Mouse (Mus musculus) T-helper 2 cell (primary cell): ENCODE measurements around the gene Aebp2.

Experiments used
- in situ Hi-C: fragments of 300-600 bp; cut with MboI, MseI; formaldehyde crosslinking; loops from one replicate; pipeline ENCODE4 v1.15.1; 2025; ENCODE audit warnings: high pct_unique_total_duplicates

The Aebp2 gene

GRCm38 (mm10) chr6:140696192-140696879 is 73.9 kb downstream of the Aebp2 start:
- in situ Hi-C loops: no loop called here

- in situ Hi-C loops: no loop called here
Measured at GRCm38 (mm10) chr6:140697994-140698393, 75.5 kb downstream of the Aebp2 start.

GRCm38 (mm10) chr6:140698596-140698995 is 76.1 kb downstream of the Aebp2 start:
- in situ Hi-C loops: no loop called here

DNA sequence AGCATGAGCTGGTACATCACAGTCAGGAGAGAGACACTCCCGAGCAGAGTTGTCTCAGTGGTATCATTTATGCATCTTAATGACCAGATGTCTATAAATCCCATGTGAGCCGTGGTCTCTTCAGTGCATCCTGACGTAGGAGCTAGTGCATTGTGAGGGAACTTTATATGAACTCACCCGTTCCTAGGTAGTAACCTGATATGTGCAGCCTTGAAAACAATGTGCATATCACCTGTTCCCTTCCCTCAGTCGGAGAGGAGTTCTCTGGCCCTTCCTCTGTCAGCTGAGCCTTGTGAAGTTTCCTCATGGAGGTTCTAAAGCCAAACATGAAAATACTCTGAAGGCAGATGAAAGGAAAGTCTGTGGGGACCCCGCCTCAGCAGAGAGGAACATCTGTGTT is 78.8 kb downstream of the Aebp2 start:
- in situ Hi-C loops: no loop called here

GRCm38 (mm10) chr6:140705132-140705531 is 82.7 kb downstream of the Aebp2 start:
- in situ Hi-C loops: no loop called here

- in situ Hi-C loops: no loop called here
Measured at GRCm38 (mm10) chr6:140706056-140706455, 83.6 kb downstream of the Aebp2 start.

DNA sequence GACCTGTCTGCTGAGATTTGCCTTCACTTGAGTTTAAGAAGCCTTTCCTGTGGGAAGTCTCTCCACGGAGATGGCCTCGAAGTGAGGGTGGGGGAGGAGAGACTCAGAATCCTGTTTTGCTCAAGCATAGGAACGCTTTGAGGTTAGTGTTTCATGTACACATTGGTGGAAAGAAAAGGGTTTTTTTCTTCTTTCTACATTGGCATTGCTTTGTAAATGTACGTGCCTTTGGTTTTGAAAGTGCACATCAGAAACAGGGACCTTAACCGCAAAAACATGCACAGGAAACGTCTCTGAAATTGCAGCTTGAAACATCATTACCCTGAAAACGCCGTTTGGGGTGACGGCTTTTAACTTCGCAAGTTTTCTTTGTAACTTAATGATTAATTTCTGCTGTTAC is 85.6 kb downstream of the Aebp2 start:
- in situ Hi-C loops: no loop called here

DNA sequence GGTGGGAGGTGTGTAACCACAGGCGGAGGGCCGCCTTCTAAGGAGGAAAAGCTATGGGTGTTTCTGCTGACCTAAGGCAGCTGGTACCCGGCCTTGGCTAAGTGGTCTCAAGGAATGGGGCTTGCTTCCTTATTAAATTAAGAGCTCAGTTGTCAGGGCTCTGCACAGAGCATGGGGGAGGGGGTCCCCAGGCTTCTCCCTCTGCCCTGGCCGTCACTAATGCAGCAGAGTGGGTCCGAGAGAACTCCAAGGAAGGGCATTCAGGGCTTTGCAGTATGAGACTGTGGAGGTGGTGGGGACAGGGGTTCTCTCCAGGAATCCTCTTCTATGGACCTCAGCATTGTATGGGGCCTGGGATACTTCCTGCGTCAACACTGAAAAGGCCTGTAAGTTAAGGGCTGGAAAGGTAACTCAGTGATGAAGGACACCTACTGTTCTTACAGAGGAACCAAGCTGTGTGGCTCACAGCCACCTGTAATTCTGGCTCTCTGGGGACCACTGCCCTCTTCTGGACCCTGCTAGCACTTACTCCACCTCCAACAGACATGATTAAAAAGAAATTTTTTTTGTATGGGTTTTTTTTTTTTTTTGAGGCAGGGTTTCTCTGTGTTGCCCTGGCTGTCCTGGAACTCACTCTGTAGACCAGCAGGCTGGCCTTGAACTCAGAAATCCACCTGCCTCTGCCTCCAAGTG is 87.1 kb downstream of the Aebp2 start:
- in situ Hi-C loops: no loop called here

GRCm38 (mm10) chr6:140712754-140713153 is 90.3 kb downstream of the Aebp2 start:
- in situ Hi-C loops: no loop called here

DNA sequence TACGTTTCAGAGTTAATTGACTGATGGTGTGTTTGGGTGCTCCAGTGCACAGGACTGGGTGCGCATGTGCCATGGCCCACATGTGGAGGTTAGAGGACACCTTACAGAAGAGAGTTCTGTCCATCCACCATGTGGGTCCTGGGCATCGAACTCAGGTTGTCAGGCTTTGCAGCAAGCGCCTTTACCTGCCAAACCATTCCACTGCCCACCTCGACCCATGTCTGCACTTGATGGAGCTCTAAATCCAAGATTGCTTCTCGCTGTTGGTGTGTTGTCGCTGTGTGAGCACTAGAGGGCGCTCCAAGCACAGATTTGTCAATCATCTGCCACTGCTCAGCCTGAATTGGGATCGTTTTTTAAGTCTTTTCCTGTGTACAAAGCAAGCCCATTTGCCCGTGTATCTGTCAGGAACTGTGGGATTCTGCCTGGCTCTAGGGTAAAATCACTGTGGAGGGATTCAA is 92.5 kb downstream of the Aebp2 start:
- in situ Hi-C loops: no loop called here

GRCm38 (mm10) chr6:140722058-140722457 is 99.6 kb downstream of the Aebp2 start:
- in situ Hi-C loops: no loop called here
